Mouse (Mus musculus): Measurements from ENCODE around the gene Cped1.

GRCm38 (mm10) chr6:22216276-22216973 is 230.7 kb downstream of the Cped1 start:
- no peak for TF ChIP-seq CTCF (IDR thresholded peaks at IDR 0.05; ENCODE audit: insufficient read depth, low read depth, low read length)
- no peak for TF ChIP-seq POLR2A (IDR thresholded peaks at IDR 0.05; ENCODE audit: insufficient read depth, low read depth, low read length)

Measured in olfactory bulb, adult 2 months (tissue).